Mouse (Mus musculus) adrenal gland, postnatal 25 days (tissue): ENCODE measurements around the gene Cct7. TPM values are rescaled to one million over a fixed set of nuclear protein-coding genes. Genes with fewer than 3 reads are reported as not detected.

Experiments used
- DNase-seq: peaks from one replicate; pipeline ENCODE4 v3.0.0; 2021; ENCODE audit warnings: mixed read lengths
- total RNA-seq: library from RNA; stranded (reverse); gene quantifications from 2 replicates; pipeline ENCODE4 v1.2.3, GENCODE M21; 2021

Cct7 gene
- total RNA-seq, 1 experiment from 2014 or later = 245 TPM

DNA sequence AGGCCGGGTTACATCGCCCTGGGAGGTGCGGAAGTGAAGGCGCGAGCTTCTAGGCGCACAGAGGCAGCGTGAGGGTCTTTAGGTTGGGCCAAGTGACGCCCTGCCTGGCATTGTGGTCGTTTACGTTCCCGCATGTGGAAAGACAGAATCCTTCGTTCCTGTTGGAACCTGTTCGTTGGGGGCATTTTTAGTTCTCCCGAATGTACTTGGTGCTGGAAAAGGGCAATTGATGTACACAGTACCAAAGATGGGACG is 1.0 kb downstream of the Cct7 start:
- no peak for DNase-seq

- no peak for DNase-seq
Measured at GRCm38 (mm10) chr6:85452816-85453215, 1.5 kb downstream of the Cct7 start.

GRCm38 (mm10) chr6:85459621-85460020 is 8.3 kb downstream of the Cct7 start:
- no peak for DNase-seq

DNA sequence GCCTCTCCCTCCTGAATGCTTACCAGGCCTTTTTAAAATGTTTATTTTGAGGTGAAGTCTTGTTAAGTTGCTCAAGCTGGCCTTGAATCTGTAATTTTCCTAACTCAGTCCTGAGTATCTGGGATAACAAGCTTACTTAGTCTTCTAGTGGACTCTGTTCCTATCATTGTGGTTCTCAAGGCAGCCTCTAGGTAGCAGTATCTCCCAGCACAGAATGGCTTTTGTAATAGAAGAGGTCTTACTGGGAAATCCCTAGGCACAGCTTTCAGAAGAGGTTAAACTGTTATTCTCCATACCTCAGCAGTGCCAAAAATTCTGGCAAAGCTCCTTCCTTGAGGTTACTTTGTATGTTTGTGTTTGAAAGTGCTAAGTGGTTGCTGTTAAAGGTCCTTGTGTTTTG is 14.1 kb downstream of the Cct7 start:
- no peak for DNase-seq

- DNase-seq = no peak
Measured at GRCm38 (mm10) chr6:85469660-85470430, 18.5 kb downstream of the Cct7 start.

DNA sequence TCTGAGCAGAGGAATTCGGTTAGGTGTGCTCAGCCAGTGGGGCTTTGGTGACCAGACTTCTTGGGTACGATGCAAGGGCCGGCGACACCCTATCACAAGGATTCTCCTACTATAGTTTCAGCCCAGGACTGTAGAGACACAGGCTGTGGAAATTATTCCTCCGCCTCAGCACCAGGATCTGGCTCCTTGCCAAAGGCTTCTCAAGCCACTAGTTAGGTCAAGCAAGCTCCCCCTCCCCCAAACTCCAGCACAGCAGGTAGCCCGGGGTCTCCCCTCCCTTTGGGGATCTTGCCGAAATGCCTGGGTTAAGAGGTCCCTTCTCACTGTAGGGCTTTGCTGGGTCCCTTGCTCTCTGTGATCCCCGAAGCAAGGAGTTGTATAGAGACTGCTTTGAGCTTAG is 20.6 kb downstream of the Cct7 start:
- DNase-seq = no peak

DNA sequence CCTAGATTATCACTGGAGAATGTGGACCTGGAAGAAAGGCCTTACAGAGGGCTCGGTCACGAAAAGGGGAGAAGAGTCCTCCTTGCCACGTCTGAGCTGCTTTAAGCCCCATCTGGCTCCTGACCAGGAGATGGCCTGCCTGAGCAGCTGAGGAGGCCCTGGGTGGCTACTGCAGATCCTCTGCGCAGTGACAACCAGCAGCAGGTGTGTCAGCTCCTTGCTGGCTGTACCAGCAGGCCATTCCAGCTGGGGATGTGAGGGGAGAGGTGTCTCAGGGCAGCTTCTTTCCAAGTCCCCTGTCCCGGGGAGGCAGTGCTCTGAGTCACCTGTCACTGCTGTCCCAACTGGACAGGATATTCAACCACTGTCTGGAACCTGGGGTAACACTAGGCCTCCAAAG is 21.2 kb downstream of the Cct7 start:
- no peak for DNase-seq

DNA sequence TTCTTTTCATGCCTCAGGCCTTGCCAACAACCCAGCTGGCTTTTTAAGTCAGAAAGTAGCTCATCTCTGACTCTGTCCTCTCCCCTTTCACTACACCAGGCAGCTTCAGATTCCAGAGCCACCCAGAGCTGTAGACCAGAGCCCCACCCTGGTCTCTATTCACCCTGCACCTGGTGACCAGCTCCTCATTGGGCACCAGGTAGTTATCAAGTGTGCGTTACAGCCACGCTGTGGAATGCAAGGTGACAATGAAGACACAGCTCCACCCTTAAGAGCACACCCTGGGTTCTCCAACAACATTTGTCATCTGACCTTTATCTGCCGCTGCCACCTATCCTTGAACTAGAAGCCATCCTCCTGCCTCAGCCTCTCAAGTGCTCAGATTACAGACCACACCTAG is 24.3 kb downstream of the Cct7 start:
- DNase-seq = no peak

DNA sequence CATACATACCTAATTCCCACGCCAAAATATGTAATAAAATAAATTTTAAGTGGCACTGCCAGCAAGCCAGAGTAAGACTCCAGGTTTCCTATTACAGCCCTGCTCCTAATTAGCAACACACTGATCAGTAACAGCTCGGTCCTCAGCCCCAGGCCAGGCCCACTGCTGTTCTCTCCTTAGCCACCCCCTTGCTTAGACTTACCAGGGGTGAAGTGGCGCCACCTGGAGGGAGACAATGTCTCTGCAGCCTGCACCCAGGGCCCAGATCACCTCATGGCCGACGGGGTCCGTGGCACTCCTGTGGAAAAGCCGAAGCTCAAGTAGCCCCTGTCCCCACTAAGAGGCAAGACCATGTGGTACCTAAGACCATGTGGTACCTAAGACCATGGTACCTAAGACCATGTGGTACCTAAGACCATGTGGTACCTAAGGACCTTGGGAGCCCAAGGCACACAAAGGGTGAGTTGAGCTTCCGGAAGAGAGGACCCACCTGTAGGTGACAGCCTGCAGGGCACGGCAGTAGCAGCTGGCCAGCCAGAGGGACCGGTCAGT is 26.1 kb downstream of the Cct7 start:
- DNase-seq = peak; percentile 43

GRCm38 (mm10) chr6:85478416-85478815 is 27.1 kb downstream of the Cct7 start:
- DNase-seq = no peak

GRCm38 (mm10) chr6:85479979-85480378 is 28.7 kb downstream of the Cct7 start:
- no peak for DNase-seq

DNA sequence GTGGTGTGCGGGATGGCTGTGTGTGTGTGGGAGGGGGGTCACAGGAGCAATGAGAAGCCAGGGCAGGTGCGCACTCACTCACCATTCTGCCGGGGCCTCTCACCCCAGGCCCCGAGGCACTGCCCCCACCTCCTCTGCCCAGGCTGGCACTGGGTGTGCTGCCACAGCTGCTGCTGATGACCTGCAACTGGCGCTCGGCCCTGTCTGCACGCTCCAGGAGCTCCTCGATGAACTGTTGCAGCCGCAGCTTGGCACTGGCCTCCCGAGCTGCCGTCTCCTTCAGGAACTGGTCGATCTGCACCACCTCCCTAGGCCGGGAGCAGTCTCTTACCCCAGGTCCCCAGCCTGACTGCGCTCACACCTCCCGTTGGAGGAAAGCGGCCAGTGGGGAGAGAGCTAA is 29.4 kb downstream of the Cct7 start:
- DNase-seq = no peak

GRCm38 (mm10) chr6:85483843-85484721 is 32.8 kb downstream of the Cct7 start:
- DNase-seq = no peak

GRCm38 (mm10) chr6:85485738-85486137 is 34.4 kb downstream of the Cct7 start:
- DNase-seq = no peak

- DNase-seq = no peak
Measured at GRCm38 (mm10) chr6:85488510-85488909, 37.2 kb downstream of the Cct7 start.

DNA sequence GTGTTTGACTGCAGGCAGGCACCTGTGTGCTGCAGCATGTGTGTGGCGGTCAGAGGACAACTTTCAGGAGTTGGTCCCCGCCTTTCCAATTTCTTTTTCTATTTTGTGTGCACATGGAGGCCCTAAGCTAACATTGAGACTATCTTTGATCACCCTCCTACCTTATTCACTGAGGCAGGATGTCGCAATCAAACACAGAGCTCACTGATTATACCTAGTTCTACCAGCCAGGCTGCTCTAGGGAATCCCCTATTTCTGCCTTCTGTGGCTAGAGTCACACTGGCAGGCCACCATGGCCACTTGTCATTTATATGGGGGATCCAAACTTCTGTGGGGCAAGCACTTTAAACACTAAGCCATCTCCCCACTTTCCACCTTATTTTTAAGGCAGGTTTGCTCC is 38.4 kb downstream of the Cct7 start:
- DNase-seq = no peak

DNA sequence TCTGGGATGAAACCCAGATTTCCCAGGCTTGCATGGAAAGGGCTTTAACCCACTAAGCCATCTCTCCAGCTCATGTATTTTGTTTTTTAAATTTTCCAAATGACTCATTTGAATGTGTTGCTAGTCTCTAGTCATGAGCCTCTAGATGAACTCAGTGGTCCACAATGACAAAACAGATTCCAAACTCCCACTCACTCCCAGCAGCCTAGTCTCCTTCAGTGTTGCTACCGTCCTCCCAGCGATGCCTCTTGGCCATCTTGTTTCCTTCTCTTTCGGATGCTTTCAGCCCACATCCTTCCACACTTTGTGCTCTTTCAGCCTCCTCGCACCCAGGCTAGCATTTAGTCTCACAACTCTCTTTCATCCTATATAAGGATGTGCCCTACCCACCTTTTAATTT is 38.9 kb downstream of the Cct7 start:
- DNase-seq = no peak

GRCm38 (mm10) chr6:85491606-85492005 is 40.3 kb downstream of the Cct7 start:
- no peak for DNase-seq

DNA sequence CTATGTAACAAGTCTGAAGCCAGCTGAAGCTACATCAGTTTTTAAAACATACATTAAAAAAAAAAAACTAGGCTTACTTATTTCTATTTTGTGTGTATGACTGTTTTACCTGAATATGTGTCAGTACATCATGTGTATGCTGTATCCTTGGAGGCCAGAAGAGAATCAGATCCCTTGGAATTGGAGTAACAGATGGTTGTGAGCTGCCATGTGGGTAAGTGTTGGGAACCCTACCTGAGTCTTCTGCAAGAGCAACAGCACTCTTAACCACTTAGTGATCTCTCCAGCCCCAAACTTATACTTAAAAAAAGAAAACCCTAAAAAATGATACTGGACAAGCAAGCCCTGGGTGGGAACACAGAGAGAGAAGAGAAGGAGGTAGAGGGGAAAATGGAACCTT is 45.7 kb downstream of the Cct7 start:
- no peak for DNase-seq

DNA sequence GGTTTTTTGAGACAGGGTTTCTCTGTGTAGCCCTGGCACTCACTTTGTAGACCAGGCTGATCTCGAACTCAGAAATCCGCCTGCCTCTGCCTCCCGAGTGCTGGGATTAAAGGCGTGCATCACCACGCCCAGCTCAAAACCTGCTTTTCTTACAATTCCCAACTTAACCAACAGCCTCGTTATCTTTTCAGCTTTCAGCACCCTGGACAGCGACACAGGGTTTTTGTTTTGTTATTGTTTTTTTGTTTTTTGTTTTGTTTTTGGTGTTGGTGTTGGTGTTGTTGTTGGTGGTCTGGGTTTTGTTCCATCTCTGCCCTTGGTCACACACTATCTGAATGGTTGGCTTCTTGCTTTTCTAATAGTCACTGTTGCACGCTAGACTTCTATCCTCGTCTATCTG is 46.8 kb downstream of the Cct7 start:
- DNase-seq = no peak

- no peak for DNase-seq
Measured at GRCm38 (mm10) chr6:85500416-85500815, 49.1 kb downstream of the Cct7 start.

DNA sequence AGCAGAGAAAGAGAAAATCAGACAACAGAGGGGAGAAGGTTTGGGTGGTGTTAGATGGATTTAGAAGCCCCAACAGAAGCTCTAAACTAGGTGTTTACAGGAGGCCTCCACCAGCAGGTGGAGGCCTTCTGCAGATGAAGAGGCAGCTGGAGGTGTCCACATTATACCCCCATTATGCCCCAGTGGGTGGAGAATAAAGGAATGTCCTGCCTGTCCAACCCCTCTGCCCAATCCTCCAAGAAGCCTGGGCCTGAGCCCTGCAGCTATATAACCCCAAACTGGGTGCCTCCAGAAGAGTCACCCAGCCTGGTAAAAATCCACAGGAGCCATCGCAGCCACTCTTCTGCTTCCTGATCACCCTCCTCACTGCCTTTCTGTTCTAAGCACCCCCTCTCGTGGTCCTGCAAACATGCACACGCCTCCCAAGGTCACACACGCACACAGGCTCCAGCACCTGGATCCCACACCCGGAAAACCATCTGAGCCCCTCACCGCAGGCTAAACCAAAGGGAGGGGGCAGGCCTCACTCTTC is 50.3 kb downstream of the Cct7 start:
- no peak for DNase-seq
